Comparison of ENCODE assay signal across 14 mouse cellular contexts in the genomic region with DNA sequence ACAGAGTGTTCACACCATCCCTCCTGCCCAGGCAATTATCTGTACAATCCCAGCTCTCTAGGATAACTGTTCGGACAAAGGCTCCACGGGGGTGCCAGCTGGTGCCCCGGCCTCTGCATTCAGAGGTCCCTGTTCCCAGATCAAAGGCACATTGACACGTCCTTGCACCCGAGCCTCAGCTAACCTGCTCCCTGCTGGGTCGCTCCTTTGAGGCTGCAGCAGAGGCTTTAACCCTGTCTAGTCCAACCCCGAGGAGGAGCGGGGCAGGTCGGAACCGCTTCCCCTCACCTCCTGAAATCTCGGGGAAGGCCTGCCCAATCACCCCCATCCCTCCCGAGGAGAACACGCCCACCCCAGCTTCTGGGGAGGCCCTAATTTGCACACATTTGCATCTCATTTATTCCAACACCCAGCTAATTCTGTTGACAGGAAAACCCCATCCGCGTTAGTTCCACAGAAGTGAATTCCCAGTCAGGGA. TPM values are rescaled to one million over a fixed set of nuclear protein-coding genes. Genes with fewer than 3 reads are reported as not detected.
DNase-seq lines count a peak whose midpoint lies in the region; ATAC-seq lines count a peak whose summit lies in the region.
"Had no signal": no experiment of that assay in that cellular context is flagged by ENCODE, and none has a peak within 500 bp of the region (broad histone marks: within the 10 kb centered on the region; RNA-seq: fewer than 3 reads in every experiment).

No protein-coding gene starts in this region.

- peaks cover 4% of the 10 kb centered on the region; the same call in 1 of the 2 replicates for H3K4me1 ChIP-seq in neural tube, embryonic 11.5 days (ENCODE audit: control insufficient read depth, insufficient read depth, low read length)
- H3K4me1 ChIP-seq in forebrain, embryonic 11.5 days (replicated peaks; ENCODE audit: control insufficient read depth, insufficient read depth, low read length) = peaks cover 28% of the 10 kb centered on the region
- H3K4me1 ChIP-seq in limb, embryonic 10.5 days = peaks cover 23% of the 10 kb centered on the region
- H3K4me1 ChIP-seq: liver, embryonic 15.5 days had no signal

- H3K4me2 ChIP-seq in neural tube, embryonic 11.5 days (ENCODE audit: low read depth) = no peak overlapping the region
- H3K4me2 ChIP-seq in forebrain, embryonic 11.5 days (ENCODE audit: low read depth, low read length, severe bottlenecking) = peak overlapping the region; percentile 42
- H3K4me2 ChIP-seq: liver, embryonic 15.5 days had no signal

- H3K9me3 ChIP-seq in neural tube, embryonic 11.5 days (ENCODE audit: control insufficient read depth, low read length) = no peaks in the 10 kb centered on the region
- no peaks in the 10 kb centered on the region for H3K9me3 ChIP-seq in forebrain, embryonic 11.5 days (ENCODE audit: control insufficient read depth, low read length)
- no peaks in the 10 kb centered on the region for H3K9me3 ChIP-seq in limb, embryonic 10.5 days (replicated peaks)
- H3K9me3 ChIP-seq: liver, embryonic 15.5 days had no signal

- ATAC-seq in neural tube, embryonic 11.5 days (ENCODE audit: insufficient read depth, low FRiP score, low TSS enrichment) = peak; percentile 73
- peak; percentile 89 for ATAC-seq in forebrain, embryonic 11.5 days (replicated peaks; ENCODE audit: low FRiP score)

- H3K4me3 ChIP-seq in neural tube, embryonic 11.5 days (ENCODE audit: low read depth, low read length) = no peak overlapping the region
- peak overlapping the region; percentile 14; the same call in 1 of the 2 replicates for H3K4me3 ChIP-seq in forebrain, embryonic 11.5 days (ENCODE audit: low read depth, low read length)
- H3K4me3 ChIP-seq in limb, embryonic 10.5 days = peak overlapping the region; percentile 19; the same call in 1 of the 2 replicates
- H3K4me3 ChIP-seq: liver, embryonic 15.5 days had no signal

- peak; percentile 32 for DNase-seq in neural tube, embryonic 11.5 days (ENCODE audit: low spot score)
- no peak for DNase-seq in neural tube, embryonic 10.5 days (ENCODE audit: extremely low spot score, low spot score)
- peak; percentile 91 for DNase-seq in forebrain, embryonic 11.5 days (ENCODE audit: low spot score)
- no peak for DNase-seq in limb, embryonic 10.5 days (ENCODE audit: low spot score)
- peak; percentile 83 for DNase-seq in retina, postnatal 1 day
- no peak for DNase-seq in lung, postnatal 36 days
- no peak for DNase-seq in thymus, postnatal 14 days
- no peak for DNase-seq in frontal cortex, postnatal 25 days (ENCODE audit: low spot score in 2 of 2)
- DNase-seq: adrenal gland, postnatal 10 days; cerebellum, adult 9-10 months; kidney, adult 11 months; layer of hippocampus, adult 9-11 months had no signal

- no peaks in the 10 kb centered on the region for H3K36me3 ChIP-seq in neural tube, embryonic 11.5 days (ENCODE audit: control insufficient read depth, insufficient read depth, low read length)
- no peaks in the 10 kb centered on the region for H3K36me3 ChIP-seq in forebrain, embryonic 11.5 days (ENCODE audit: control insufficient read depth, insufficient read depth, low read length)
- no peaks in the 10 kb centered on the region for H3K36me3 ChIP-seq in limb, embryonic 10.5 days
- H3K36me3 ChIP-seq: G1E; liver, embryonic 15.5 days had no signal

- H3K27me3 ChIP-seq in neural tube, embryonic 11.5 days (ENCODE audit: control insufficient read depth, insufficient read depth, low read length) = peaks cover 82% of the 10 kb centered on the region
- peaks cover 9% of the 10 kb centered on the region for H3K27me3 ChIP-seq in forebrain, embryonic 11.5 days (ENCODE audit: control insufficient read depth, insufficient read depth, low read length)
- peaks cover 99% of the 10 kb centered on the region for H3K27me3 ChIP-seq in limb, embryonic 10.5 days (ENCODE audit: low read depth, poor library complexity, severe bottlenecking)

- H3K9ac ChIP-seq in neural tube, embryonic 11.5 days (ENCODE audit: low read length) = no peak overlapping the region
- 0 out of 2 replicates have a peak overlapping the region, but pooled peaks have one; percentile 20 for H3K9ac ChIP-seq in forebrain, embryonic 11.5 days (ENCODE audit: low read length)
- H3K9ac ChIP-seq: liver, embryonic 15.5 days had no signal

- no peak overlapping the region for H3K27ac ChIP-seq in neural tube, embryonic 11.5 days (ENCODE audit: low read depth, low read length)
- H3K27ac ChIP-seq in forebrain, embryonic 11.5 days (ENCODE audit: low read depth, low read length) = 0 out of 2 replicates have a peak overlapping the region, but pooled peaks have one; percentile 18
- no peak overlapping the region for H3K27ac ChIP-seq in limb, embryonic 10.5 days
- H3K27ac ChIP-seq: liver, embryonic 15.5 days had no signal

- under 1% methylated on average over 15 of the region's 15 CpGs for WGBS in neural tube, embryonic 11.5 days
- WGBS in forebrain, embryonic 11.5 days = 0% methylated on average over 15 of the region's 15 CpGs
- under 1% methylated on average over 15 of the region's 15 CpGs for WGBS in limb, embryonic 10.5 days

RNA-seq across cellular contexts. Expression of a gene that starts 7.4 kb away (rescaled TPM):
- 0.62 and 1.0 TPM in 2 replicates for polyA plus RNA-seq in neural tube, embryonic 11.5 days (2014; fragmentation: Nextera tagmentation; extraction: Ambion mirVana)
- polyA plus RNA-seq in forebrain, embryonic 11.5 days (2014; fragmentation: Nextera tagmentation; extraction: Ambion mirVana) = 3.0 and 3.2 TPM in 2 replicates
- polyA plus RNA-seq in limb, embryonic 10.5 days (2016; fragmentation: Nextera tagmentation; extraction: Ambion mirVana) = 0.10 and 0.13 TPM in 2 replicates
- polyA plus RNA-seq: G1E had no signal

Comparison
In these comparisons a context has a peak if more than half of its experiments do, and no peak if none do; other contexts are left out.
1. DNase-seq: peak in neural tube, embryonic 11.5 days (single experiment), forebrain, embryonic 11.5 days (single experiment) and retina, postnatal 1 day (single experiment); none in neural tube, embryonic 10.5 days (single experiment), limb, embryonic 10.5 days (single experiment), lung, postnatal 36 days (single experiment), thymus, postnatal 14 days (single experiment) and frontal cortex, postnatal 25 days (0 of 2).